In genomic region chr8:122546066-122546755, GRCm38 (mm10) we compare ENCODE assay signal across 8 mouse cellular contexts. TPM values are rescaled to one million over a fixed set of nuclear protein-coding genes. Genes with fewer than 3 reads are reported as not detected.
DNase-seq lines count a peak whose midpoint lies in the region; ATAC-seq and TF ChIP-seq lines count a peak whose summit lies in the region.

No protein-coding gene starts in this region.

- 63% methylated on average over 7 of the region's 7 CpGs for WGBS in heart, adult 2 months
- WGBS in limb, embryonic 11.5 days, result 81% methylated on average over 7 of the region's 7 CpGs
- 73% methylated on average over 7 of the region's 7 CpGs for WGBS in stomach, embryonic 14.5 days

- no peak for TF ChIP-seq CTCF in heart, adult 2 months (IDR thresholded peaks at IDR 0.05)

- ATAC-seq in megakaryocyte, adult 5-6 weeks (ENCODE audit: poor library complexity, severe bottlenecking), result no peak
- ATAC-seq in limb, embryonic 11.5 days (ENCODE audit: insufficient number of reproducible peaks, low FRiP score, low TSS enrichment, low read depth), result no peak
- peak; percentile 33; the same call in 1 of the 2 replicates for ATAC-seq in stomach, embryonic 14.5 days (ENCODE audit: insufficient number of reproducible peaks, insufficient read depth, low FRiP score, low read depth)
- no peak for ATAC-seq in inflammation-experienced regulatory T-cells, adult 6 months

- TF ChIP-seq POLR2A in heart, adult 2 months (IDR thresholded peaks at IDR 0.05; ENCODE audit: insufficient read depth, low read depth, low read length), result no peak

- H3K36me3 ChIP-seq in heart, adult 2 months (ENCODE audit: control insufficient read depth, insufficient read depth, low read length), result no peaks in the 10 kb centered on the region
- H3K36me3 ChIP-seq in megakaryocyte, embryonic 14.5 days (replicated peaks; ENCODE audit: low read length), result peaks cover 43% of the 10 kb centered on the region
- H3K36me3 ChIP-seq in limb, embryonic 11.5 days (ENCODE audit: control insufficient read depth, insufficient read depth, low read length), result no peaks in the 10 kb centered on the region
- no peaks in the 10 kb centered on the region for H3K36me3 ChIP-seq in stomach, embryonic 14.5 days (ENCODE audit: control insufficient read depth, insufficient read depth, low read length)

- intact Hi-C loops in heart, adult 2 months (cut with DNase I), result no loop called here

- H3K9me3 ChIP-seq in megakaryocyte, embryonic 14.5 days, result no peaks in the 10 kb centered on the region
- no peaks in the 10 kb centered on the region for H3K9me3 ChIP-seq in limb, embryonic 11.5 days (ENCODE audit: control insufficient read depth, low read length)
- H3K9me3 ChIP-seq in stomach, embryonic 14.5 days (ENCODE audit: control insufficient read depth, low read depth, low read length), result no peaks in the 10 kb centered on the region

- H3K4me1 ChIP-seq in heart, adult 2 months (ENCODE audit: control insufficient read depth, insufficient read depth, low read length), result peaks cover 13% of the 10 kb centered on the region
- H3K4me1 ChIP-seq in megakaryocyte, embryonic 14.5 days, result peaks cover 94% of the 10 kb centered on the region
- peaks cover 23% of the 10 kb centered on the region for H3K4me1 ChIP-seq in limb, embryonic 11.5 days (ENCODE audit: control insufficient read depth, insufficient read depth, low read length)
- peaks cover 33% of the 10 kb centered on the region for H3K4me1 ChIP-seq in stomach, embryonic 14.5 days (ENCODE audit: control insufficient read depth, insufficient read depth, low read length)

- H3K79me2 ChIP-seq in heart, adult 2 months (replicated peaks; ENCODE audit: control insufficient read depth, insufficient read depth, low read length), result peaks cover 8% of the 10 kb centered on the region

- H3K27me3 ChIP-seq in heart, adult 2 months (ENCODE audit: control insufficient read depth, insufficient read depth, low read length), result no peaks in the 10 kb centered on the region
- H3K27me3 ChIP-seq in megakaryocyte, embryonic 14.5 days (replicated peaks), result no peaks in the 10 kb centered on the region
- H3K27me3 ChIP-seq in limb, embryonic 11.5 days (ENCODE audit: control insufficient read depth, insufficient read depth, low read length), result no peaks in the 10 kb centered on the region
- no peaks in the 10 kb centered on the region for H3K27me3 ChIP-seq in stomach, embryonic 14.5 days (ENCODE audit: control insufficient read depth, insufficient read depth, low read length)

- H3K4me3 ChIP-seq in heart, adult 2 months, result no peak overlapping the region
- peak overlapping the region; percentile 76 for H3K4me3 ChIP-seq in megakaryocyte, embryonic 14.5 days (replicated peaks)
- H3K4me3 ChIP-seq in limb, embryonic 11.5 days (ENCODE audit: low read depth, low read length), result no peak overlapping the region
- no peak overlapping the region for H3K4me3 ChIP-seq in stomach, embryonic 14.5 days (ENCODE audit: low read depth, low read length)

- TF ChIP-seq EP300 in heart, adult 2 months (IDR thresholded peaks at IDR 0.05; ENCODE audit: insufficient read depth, low read depth, low read length), result no peak

- no peak overlapping the region; the same call in 1 of the 2 replicates for H3K9ac ChIP-seq in heart, adult 2 months (ENCODE audit: low read depth, low read length)
- no peak overlapping the region for H3K9ac ChIP-seq in limb, embryonic 11.5 days (ENCODE audit: low read length)
- H3K9ac ChIP-seq in stomach, embryonic 14.5 days (replicated peaks; ENCODE audit: low read depth, low read length), result no peak overlapping the region

- DNase-seq in heart, adult 2 months, result no peak
- no peak for DNase-seq in heart, adult 8-10 months (ENCODE audit: low spot score)
- DNase-seq in limb, embryonic 11.5 days (ENCODE audit: low spot score), result no peak
- no peak for DNase-seq in adrenal gland, postnatal 10 days

- H3K27ac ChIP-seq in heart, adult 2 months, result peak overlapping the region; percentile 80
- no peak overlapping the region for H3K27ac ChIP-seq in limb, embryonic 11.5 days (replicated peaks; ENCODE audit: low read depth, low read length)
- no peak overlapping the region for H3K27ac ChIP-seq in stomach, embryonic 14.5 days (ENCODE audit: low read length)

- H3K4me2 ChIP-seq in limb, embryonic 11.5 days (ENCODE audit: low read depth, severe bottlenecking), result 0 out of 2 replicates have a peak overlapping the region, but pooled peaks have one; percentile 24
- no peak overlapping the region for H3K4me2 ChIP-seq in stomach, embryonic 14.5 days (replicated peaks; ENCODE audit: low read depth, low read length)

RNA-seq across cellular contexts. Expression of gene Piezo1, which starts 4.9 kb away (rescaled TPM):
- total RNA-seq in heart, adult 2 months (2021), result 10 to 100 TPM; 14.0 to 14.8 TPM
- polyA plus RNA-seq in heart, adult 2 months (2012; rRNA removed), result 48.5 and 55.5 TPM in 2 replicates
- 10 to 100 TPM; 13.2 to 17.4 (median 13.7) TPM for total RNA-seq in heart, adult 8-10 months (2022)
- polyA plus RNA-seq in megakaryocyte, embryonic 14.5 days (2012; ENCODE audit: insufficient read depth, low replicate concordance), result 25.0 and 60.9 TPM in 2 replicates
- 27.4 and 34.6 TPM in 2 replicates for total RNA-seq in megakaryocyte, adult 5-6 weeks (2015)
- total RNA-seq in megakaryocyte, adult 5-6 weeks (2017), result 30.0 and 35.9 TPM in 2 replicates
- polyA plus RNA-seq in limb, embryonic 11.5 days (2014; fragmentation: Nextera tagmentation; extraction: Ambion mirVana), result 6.2 and 7.2 TPM in 2 replicates
- 15.6 and 24.2 TPM in 2 replicates for polyA plus RNA-seq in stomach, embryonic 14.5 days (2014; fragmentation: Nextera tagmentation; extraction: Ambion mirVana)
- total RNA-seq in adrenal gland, postnatal 10 days (2021), result 10 to 100 TPM; 31.5 to 41.5 TPM
- polyA plus RNA-seq in inflammation-experienced regulatory T-cells, adult 6 months (2017; shearing (Covaris generic)), result 10 to 100 TPM; 12.9 to 16.2 (median 14.5) TPM

RNA-seq across cellular contexts. Expression of gene Cdt1, which starts 21.6 kb away (rescaled TPM):
- 1 to 10 TPM; 2.0 to 2.7 TPM for total RNA-seq in heart, adult 2 months (2021)
- 3.2 and 3.5 TPM in 2 replicates for polyA plus RNA-seq in heart, adult 2 months (2012; rRNA removed)
- total RNA-seq in heart, adult 8-10 months (2022), result 1 to 10 TPM; 1.9 to 2.4 (median 2.2) TPM
- 68.9 and 81.7 TPM in 2 replicates for polyA plus RNA-seq in megakaryocyte, embryonic 14.5 days (2012; ENCODE audit: insufficient read depth, low replicate concordance)
- 41.7 and 41.9 TPM in 2 replicates for total RNA-seq in megakaryocyte, adult 5-6 weeks (2015)
- total RNA-seq in megakaryocyte, adult 5-6 weeks (2017), result 28.4 and 34.1 TPM in 2 replicates
- polyA plus RNA-seq in limb, embryonic 11.5 days (2014; fragmentation: Nextera tagmentation; extraction: Ambion mirVana), result 46.4 and 51.7 TPM in 2 replicates
- 34.8 and 36.4 TPM in 2 replicates for polyA plus RNA-seq in stomach, embryonic 14.5 days (2014; fragmentation: Nextera tagmentation; extraction: Ambion mirVana)
- 10 to 100 TPM; 17.2 to 20.7 TPM for total RNA-seq in adrenal gland, postnatal 10 days (2021)
- 10 to 100 TPM; 11.5 to 19.8 (median 11.7) TPM for polyA plus RNA-seq in inflammation-experienced regulatory T-cells, adult 6 months (2017; shearing (Covaris generic))

RNA-seq across cellular contexts. Expression of gene Aprt, which starts 30.5 kb away (rescaled TPM):
- total RNA-seq in heart, adult 2 months (2021), result 10 to 100 TPM; 36.6 to 38.5 TPM
- 42.1 and 45.1 TPM in 2 replicates for polyA plus RNA-seq in heart, adult 2 months (2012; rRNA removed)
- total RNA-seq in heart, adult 8-10 months (2022), result 10 to 100 TPM; 39.5 to 50.6 (median 44.3) TPM
- 257 and 338 TPM in 2 replicates for polyA plus RNA-seq in megakaryocyte, embryonic 14.5 days (2012; ENCODE audit: insufficient read depth, low replicate concordance)
- 272 and 308 TPM in 2 replicates for total RNA-seq in megakaryocyte, adult 5-6 weeks (2015)
- 132 and 149 TPM in 2 replicates for total RNA-seq in megakaryocyte, adult 5-6 weeks (2017)
- polyA plus RNA-seq in limb, embryonic 11.5 days (2014; fragmentation: Nextera tagmentation; extraction: Ambion mirVana), result 271 and 284 TPM in 2 replicates
- polyA plus RNA-seq in stomach, embryonic 14.5 days (2014; fragmentation: Nextera tagmentation; extraction: Ambion mirVana), result 394 and 436 TPM in 2 replicates
- 10 to 100 TPM; 67.5 to 72.3 TPM for total RNA-seq in adrenal gland, postnatal 10 days (2021)
- polyA plus RNA-seq in inflammation-experienced regulatory T-cells, adult 6 months (2017; shearing (Covaris generic)), result 100 to 1,000 TPM; 168 to 215 (median 192) TPM
